Mouse (Mus musculus) embryonic stem cell, embryonic (primary cell): Measurements from ENCODE around the gene Cplx2.

ENCODE experiments used
- CTCF ChIA-PET, 4 experiments: fragments of 300-600 bp in 2 of 4; fragments of 350-600 bp in 2 of 4; sonication (Branson Sonifier 250); formaldehyde crosslinking; loops; one replicate each; lab custom pipeline; 2022; ENCODE audit warnings: inconsistent platforms in 2 of 4; lab: Charles Lee
- POLR2A ChIA-PET, 4 experiments: fragments of 300-600 bp in 2 of 4; fragments of 350-600 bp in 2 of 4; sonication (Branson Sonifier 250); formaldehyde crosslinking; loops; one replicate each; lab custom pipeline; 2022; ENCODE audit warnings: antibody characterized with exemption in 4 of 4, inconsistent platforms in 1 of 4; lab: Charles Lee

Gene Cplx2

DNA sequence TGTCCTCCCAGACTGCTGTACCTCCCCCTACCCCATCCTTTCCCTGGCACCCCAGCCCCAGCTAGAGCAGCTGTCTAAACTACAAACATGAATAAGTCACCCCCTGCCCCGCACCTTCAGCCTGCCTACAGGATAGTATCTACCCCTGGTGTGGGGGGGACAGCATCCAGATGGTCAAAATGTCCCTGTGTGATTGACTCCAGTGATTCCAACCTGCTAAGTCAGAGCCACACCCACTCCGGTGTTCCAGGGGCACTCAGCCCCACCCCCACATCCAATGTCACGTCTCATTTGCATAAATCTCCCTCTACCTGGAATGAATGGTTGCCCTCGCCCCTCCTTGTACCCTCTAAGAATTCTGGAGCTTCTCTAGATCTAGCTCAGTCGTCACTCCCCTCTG lies 13.4 kb downstream of the Cplx2 start:
- CTCF ChIA-PET, result interaction anchor here (0.6 to 2.2 kb wide), 10 partner anchors 12 to 1585 kb away, joined by 3 to 13 read pairs (median 4); no protein-coding TSS in a partner anchor
- POLR2A ChIA-PET, result interaction anchor here in 1 of 4 experiments (0.8 to 1.2 kb wide), 3 partner anchors 10 to 167 kb away, joined by 3 to 4 read pairs (median 4); no protein-coding TSS in a partner anchor

DNA sequence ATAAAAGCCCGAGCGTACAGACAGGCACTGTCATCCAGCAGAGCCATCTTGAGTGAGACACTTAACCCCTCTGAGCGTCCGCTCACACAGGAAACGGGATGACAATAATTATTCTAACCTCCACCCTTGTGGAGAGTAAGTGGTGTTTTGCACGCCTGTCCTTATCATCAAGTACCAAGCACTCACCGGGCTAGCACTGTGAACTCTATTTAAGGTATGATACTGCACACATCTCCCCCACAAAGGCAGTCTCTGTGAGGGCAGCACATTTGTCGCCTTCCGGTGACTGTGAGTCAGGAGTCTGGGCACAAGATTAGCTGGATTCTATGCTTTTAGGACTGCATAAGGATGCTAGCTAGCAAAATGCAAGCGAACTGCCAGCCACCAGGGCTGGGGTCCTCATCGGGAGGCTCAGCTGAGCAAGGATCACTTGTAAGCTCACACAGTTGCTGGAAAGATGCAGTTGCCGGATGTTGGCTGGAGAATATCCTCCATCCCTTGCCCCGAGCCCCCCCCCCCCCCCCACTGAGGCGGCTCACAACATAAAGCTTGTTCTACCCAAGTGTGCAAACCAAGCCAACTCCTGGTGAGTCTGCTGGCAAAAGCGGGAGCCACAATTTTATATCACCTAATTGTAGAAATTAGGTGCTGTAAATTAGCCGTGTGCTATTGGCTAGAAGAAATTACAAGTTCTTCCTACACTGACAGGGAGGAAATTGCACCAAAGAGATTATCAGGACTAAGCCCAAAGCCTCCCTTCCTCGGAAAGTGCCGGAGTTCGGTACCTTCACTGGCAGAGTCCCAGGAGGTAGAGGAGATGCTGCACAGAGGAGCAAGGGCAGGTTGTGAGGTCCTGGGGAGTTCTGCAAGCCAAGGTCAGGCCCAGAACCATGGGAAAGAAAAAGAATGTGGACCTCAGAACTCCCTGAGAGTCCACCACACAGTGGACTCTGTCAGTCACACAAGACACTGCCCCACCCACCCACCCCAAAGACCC lies 14.2 kb downstream of the Cplx2 start:
- ChIA-PET POLR2A (interaction anchor here in 1 of 4 experiments (0.8 to 1.2 kb wide), 3 partner anchors 9 to 168 kb away, joined by 3 to 4 read pairs (median 4); no protein-coding TSS in a partner anchor), CTCF (interaction anchor here (0.6 to 1.6 kb wide), 9 partner anchors 13 to 1584 kb away, joined by 3 to 7 read pairs (median 4); no protein-coding TSS in a partner anchor)

DNA sequence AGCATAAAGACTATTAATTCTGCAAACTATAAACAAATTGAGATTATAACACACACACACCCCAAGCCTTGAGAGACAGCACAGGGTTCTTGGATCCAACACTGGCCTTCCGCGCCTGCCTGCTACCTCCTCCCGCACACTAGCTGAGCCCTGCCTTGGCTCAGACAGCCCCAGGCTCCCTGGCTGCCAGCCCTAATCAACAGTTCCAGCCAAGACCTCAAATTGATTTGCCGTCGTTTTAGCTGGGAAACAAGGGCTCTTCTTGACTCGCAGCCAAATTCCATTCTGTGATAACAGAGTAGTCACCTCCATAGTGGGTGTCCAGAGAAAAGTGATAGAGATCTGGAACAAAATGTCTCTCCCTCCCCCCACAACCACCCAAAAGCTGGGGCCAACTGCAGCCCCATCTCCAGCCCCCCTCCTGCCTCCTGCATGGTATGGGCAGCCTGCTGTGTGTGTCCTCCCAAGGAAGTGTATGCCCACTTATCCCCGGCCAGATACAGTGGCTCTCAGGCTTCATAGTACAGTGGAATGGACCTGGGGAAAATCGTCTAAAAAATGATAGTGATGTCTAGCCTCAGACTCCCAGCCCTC lies 18.9 kb downstream of the Cplx2 start:
- ChIA-PET CTCF (interaction anchor here in 1 of 4 experiments (1.1 to 1.4 kb wide), 2 partner anchors 57 to 276 kb away, joined by 3 to 4 read pairs; no protein-coding TSS in a partner anchor), POLR2A (interaction anchor here in 1 of 4 experiments (1.0 kb wide), 1 partner anchor 16 kb away, joined by 3 read pairs; no protein-coding TSS in a partner anchor)

DNA sequence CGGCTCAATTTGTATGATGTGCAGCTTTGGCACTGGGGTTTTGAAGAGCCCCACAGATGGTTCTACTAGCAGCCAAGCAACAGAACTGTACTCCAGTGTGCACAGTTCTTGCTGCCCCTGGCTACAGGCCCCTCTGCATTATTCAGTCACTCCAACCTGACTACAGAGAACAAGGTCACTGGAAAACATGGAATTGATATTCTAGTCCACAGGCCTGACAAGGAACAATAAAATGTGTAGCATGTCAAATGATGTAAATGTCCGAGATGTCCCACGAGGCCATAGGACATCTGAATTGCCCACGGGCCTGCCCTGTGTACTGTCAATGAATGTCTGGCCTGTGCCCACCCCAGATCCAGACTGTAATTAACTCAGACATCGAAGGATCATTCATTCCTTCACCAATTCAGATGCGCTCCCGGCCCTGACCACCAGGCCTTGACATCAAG lies 19.4 kb downstream of the Cplx2 start:
- ChIA-PET POLR2A (interaction anchor here in 1 of 4 experiments (0.6 kb wide), 1 partner anchor 1751 kb away, joined by 3 read pairs; no protein-coding TSS in a partner anchor), CTCF (interaction anchor here in 1 of 4 experiments (1.4 kb wide), 1 partner anchor 277 kb away, joined by 3 read pairs; no protein-coding TSS in a partner anchor)

DNA sequence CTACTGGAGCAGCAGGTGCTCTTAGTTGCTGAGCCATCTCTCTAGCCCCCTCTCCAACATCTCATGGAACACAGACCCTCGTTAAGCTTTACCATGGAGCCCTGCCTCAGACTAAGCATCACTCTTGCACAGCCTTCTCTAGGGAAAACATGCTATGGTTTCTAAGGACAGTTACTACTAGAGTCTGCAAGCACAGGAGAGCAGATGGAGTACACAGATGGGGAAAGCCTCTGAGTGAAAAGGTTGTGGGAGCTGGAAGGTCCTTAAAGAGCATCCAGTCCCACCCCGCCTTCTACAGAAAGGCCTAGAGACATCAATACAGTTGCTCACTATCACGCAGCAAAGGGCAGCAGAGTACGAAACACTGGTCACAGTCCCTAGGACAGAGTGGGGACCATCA lies 20.2 kb downstream of the Cplx2 start:
- CTCF ChIA-PET, result interaction anchor here in 3 of 4 experiments (1.0 to 1.9 kb wide), 4 partner anchors 19 to 375 kb away, joined by 3 to 8 read pairs (median 4); partner anchors contain the start of genes Cplx2 (in 1 of the 3) and Sncb (in 1 of the 3)

DNA sequence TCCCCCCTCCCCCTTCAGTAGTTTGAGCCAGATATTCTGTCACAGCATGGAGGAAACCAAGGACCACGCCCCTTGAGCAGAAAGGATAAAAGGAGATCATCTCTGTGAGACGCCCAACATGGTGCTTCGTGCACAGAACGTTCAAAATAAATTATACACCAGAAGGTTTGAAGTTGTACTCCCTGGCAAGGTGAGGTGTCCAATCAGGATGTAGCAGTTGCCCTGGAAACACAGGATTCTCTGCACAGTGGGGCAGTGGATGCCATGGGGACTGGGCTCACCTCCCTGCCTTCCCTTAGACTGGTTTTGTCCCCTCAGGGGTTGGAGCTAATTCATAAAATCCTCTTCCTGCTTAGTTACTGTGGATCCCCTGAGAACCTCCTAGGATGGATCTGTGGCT lies 25.9 kb downstream of the Cplx2 start:
- CTCF ChIA-PET, result no interaction called here
- POLR2A ChIA-PET, result no interaction called here

More for the DNA sequence above, 20.2 kb downstream of the Cplx2 start:
- POLR2A ChIA-PET, result interaction anchor here in 1 of 4 experiments (0.6 kb wide), 1 partner anchor 1751 kb away, joined by 3 read pairs; no protein-coding TSS in a partner anchor

DNA sequence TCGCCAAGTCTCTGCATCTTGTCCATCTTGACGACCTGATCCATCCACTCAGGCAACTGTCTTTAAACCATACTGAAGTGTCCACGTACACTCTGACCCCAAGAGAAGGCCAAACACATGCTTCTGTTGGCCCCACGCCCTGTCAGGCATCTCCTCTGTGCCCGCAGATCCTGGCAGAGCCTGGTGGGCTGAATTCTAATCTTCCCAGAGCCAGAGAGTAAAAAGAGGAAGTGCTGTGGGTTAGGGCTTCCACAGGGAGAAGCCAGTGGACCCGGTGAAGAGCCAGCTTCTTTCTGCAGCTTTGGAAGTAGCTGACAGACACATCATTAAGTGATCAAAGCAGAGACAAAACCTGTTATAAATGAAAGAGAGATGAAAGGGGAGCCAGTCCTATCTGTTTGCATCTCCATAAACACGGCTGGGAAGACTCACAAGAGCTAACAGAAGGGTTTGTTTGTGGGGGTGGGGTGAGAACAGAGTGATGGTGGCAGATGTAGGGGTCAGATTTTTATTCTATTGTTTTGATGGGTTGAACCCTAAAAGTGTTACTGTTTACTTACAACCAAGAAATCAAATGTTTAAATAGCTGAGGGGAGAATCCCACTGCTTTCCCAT lies 29.5 kb downstream of the Cplx2 start:
- CTCF ChIA-PET, result interaction anchor here in 1 of 4 experiments (0.6 kb wide), 1 partner anchor 81 kb away, joined by 4 read pairs; no protein-coding TSS in a partner anchor
- POLR2A ChIA-PET, result no interaction called here

DNA sequence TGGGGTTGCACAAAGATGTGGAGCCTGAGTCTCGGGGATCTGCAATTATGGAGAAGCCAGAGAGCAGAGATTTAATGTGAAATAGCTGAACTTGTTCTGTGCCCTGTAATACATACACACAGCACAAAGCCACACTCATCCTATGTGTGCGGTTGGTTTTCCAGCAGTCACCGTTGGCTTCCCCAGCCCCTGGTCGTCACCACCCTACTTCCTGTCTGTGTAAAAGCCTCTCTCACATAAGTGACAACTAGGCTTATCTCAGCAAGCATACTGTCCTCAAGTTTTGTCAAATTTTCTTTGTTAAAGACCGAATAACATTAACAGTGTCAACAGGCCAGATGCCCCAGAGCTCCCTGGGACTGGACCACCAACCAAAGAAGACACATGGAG lies 30.0 kb downstream of the Cplx2 start:
- ChIA-PET CTCF (interaction anchor here in 3 of 4 experiments (0.6 to 1.3 kb wide), 3 partner anchors 47 to 81 kb away, joined by 3 to 4 read pairs (median 3); no protein-coding TSS in a partner anchor), POLR2A (no interaction called here)

DNA sequence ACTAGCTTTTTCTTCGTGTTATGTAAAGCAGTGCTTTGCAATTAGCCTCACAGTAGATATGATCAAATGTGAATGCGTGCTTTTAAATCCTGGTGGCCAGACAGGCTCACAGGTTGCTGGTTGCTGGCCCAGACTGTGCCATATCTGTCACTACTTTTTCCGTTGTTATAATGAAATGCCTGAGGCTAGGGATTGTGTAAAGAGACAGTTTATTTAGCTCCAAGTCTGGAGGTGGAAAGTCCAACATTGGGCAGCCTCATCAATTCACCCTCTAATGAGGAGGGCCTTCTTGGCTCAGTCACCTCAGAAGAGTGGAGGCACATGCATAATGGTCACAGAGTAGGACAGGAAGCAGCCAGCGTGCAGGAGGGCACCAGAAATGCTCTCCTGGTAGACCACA lies 31.2 kb downstream of the Cplx2 start:
- ChIA-PET CTCF (interaction anchor here in 2 of 4 experiments (1.1 to 1.3 kb wide), 2 partner anchors 45 to 155 kb away, joined by 3 read pairs; no protein-coding TSS in a partner anchor), POLR2A (interaction anchor here in 1 of 4 experiments (0.6 kb wide), 1 partner anchor 1734 kb away, joined by 3 read pairs; no protein-coding TSS in a partner anchor)

DNA sequence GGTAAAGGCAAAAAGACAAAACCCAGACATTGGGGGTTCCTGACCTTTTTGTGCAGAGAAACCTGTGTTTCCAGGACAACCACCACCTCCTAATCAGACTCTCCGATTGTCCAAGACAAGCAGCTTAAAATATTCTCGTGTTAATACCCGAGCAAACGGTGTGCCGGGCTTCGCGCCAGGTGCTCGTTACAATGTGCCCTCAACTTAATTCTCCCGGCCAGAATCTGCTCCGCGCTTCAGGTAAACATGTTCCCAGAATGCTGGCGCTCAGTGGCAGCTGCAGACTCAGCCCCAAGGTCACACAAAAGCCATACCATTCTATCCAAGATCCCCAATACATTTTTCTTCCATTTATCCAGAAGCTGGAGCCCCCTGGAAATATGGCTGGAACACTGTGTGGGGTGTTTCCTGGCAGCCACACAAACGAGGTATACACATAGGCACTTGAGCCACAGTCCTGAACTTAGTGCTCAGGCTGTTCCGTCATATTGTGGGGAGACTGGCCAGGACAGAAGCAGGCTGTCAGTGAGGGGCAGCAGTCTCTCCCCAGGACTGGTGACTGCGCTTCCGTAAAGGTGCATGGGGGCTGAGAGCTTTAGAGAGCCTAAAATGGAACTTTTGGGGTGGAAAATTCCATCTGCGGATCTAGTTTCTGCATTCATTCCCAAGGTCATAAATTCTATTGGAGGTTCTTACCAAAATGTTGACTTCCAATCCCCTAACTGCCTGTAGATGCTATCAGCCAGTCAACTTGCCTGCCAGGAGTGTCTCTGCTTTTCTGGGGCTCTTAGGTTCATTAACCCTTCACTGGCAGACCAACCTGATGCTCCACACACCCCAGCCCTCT lies 32.3 kb downstream of the Cplx2 start:
- ChIA-PET CTCF (interaction anchor here in 2 of 4 experiments (0.8 to 1.1 kb wide), 2 partner anchors 156 to 290 kb away, joined by 3 read pairs; no protein-coding TSS in a partner anchor), POLR2A (no interaction called here)

DNA sequence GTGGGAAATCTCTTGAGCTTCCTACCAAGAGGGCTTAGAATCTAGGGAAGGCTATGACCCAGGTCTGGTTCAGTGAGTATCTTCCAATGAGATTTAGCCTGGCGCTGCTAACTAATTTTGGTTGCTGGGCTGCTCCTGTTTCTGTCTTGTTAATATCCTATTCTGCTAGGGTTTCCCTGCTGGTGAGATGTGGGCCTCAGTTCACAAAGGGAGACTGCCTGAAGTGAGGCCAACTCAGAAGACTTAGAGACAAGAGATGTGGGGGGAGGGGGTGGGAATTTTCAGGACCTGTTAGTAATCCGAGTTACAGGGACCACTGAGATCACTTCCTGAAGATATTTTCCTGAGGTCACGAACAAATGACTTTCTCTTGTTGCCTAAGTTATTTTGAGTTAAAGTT lies 33.1 kb downstream of the Cplx2 start:
- POLR2A ChIA-PET, result no interaction called here
- CTCF ChIA-PET, result no interaction called here

DNA sequence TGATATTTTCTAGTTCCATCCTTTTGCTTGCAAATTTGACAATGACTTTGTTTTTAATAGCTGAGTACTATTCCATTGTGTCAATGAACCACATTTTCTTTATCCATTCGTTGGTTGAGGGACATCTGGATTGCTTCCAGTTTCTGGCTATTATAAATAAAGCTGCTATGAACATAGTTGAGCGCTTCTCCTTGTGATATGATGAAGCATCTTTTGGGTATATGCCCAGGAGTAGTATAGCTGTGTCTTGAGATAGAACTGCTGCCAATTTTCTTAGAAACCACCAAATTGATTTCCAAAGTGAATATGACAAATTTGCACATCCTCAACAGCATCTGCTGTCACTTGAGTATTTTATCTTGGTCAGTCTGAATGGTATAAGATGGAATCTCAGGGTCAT lies 34.7 kb downstream of the Cplx2 start:
- CTCF ChIA-PET, result no interaction called here
- POLR2A ChIA-PET, result no interaction called here

DNA sequence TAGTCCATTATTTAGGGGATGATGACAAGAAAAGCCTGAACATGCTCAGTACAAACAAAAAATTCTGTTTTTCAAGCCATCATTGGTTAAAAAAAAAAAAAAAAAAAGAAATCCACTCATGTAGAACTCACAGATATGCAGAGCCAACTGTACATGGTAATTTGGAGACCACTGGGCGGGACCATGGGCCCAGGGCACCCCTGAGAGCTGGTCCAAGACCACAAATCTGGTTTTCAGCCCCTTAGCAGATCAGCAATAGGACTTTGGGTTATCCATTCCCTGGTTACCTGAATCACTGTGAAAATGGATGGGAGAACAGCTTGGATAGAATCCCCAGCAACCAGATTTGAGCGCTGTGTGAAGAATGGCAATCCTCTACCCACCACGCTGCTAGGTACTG lies 40.5 kb downstream of the Cplx2 start:
- ChIA-PET POLR2A (interaction anchor here in 1 of 4 experiments (0.7 kb wide), 1 partner anchor 240 kb away, joined by 4 read pairs; no protein-coding TSS in a partner anchor), CTCF (no interaction called here)

DNA sequence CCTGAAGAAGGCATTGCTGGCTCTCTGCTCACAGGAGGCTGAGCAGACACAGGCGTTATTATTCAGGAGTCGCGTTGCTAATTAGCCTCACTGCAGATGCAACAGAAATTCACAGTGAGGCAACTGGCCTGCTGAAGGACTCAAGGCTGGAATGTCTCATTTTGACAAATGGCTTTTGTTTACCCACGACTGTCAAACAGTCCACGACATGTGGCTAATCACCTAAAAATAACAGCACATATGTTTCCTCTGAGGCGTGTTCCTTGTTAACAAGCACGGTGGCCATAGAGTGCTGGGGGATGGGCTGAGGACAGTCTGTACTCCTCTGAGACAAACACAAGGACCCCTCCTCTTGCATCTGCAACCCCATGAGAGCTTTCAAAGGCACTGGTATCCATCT lies 41.1 kb downstream of the Cplx2 start:
- ChIA-PET POLR2A (no interaction called here), CTCF (interaction anchor here in 2 of 4 experiments (1.2 to 1.8 kb wide), 2 partner anchors 35 kb away, joined by 4 to 5 read pairs; no protein-coding TSS in a partner anchor)

DNA sequence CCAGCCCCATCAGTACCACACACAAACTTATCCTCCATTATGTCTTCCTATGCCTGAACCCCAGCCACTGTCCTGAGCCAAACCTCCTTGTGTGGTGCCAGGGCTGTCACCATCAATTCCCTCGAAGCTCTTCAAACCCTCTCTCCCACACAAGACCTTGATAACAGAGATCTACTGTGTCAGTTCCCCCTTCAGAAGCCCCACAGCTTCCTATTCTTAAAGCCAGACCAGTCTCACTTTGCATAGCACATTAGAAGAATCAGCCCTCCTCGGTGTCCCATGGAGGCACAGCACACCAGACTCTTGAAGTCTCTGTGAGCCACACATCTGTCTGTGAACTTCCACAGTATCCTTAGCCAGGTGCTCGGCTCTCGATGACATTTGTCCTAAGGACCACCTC lies 41.6 kb downstream of the Cplx2 start:
- ChIA-PET POLR2A (no interaction called here), CTCF (interaction anchor here in 2 of 4 experiments (1.2 to 1.8 kb wide), 3 partner anchors 34 to 40 kb away, joined by 4 to 5 read pairs (median 5); no protein-coding TSS in a partner anchor)

DNA sequence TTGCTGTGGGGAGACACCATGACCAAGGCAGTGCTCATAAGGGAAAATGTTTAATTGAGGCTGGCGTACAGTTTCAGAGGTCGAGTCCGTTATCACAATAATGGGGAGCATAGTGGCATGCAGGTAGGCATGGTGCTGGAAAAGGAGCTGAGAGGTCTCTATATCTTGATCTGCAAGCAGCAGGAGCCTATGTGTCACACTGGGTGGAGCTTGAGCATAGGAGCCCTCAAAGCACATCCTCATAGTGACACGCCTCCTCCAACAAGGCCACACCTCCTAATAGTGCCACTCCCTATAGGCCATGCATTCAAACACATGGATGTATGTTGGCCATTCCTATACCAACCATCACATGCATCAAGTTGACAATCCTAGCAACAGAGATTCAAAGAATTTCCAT lies 43.9 kb downstream of the Cplx2 start:
- ChIA-PET CTCF (no interaction called here), POLR2A (no interaction called here)

DNA sequence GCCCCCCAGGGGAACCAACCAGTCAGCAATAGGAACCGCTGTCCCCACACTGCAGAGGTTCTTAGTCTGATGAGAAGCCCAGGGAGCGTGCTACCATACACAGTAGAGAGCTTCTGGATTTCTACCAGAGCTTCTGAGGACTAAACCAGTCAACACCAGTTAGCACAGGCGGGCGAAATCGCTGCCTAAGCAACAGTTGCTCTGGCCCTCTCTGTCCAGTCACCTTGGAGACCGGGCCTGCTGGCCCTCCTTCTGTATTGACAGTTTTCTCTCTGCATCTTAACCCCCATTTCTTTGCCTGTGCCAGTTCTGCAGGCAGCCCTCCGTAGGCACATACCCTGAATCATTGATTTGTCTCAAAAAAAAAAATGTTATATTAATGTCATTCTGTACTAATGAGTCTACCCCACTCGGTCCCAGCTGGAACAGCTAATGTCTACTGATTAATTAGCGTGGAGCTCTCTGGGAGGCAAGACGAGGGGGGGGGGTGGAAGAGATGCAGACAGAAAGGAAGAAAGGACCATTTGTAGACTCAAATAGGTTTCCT lies 47.7 kb downstream of the Cplx2 start:
- CTCF ChIA-PET, result interaction anchor here in 3 of 4 experiments (0.5 to 1.3 kb wide), 4 partner anchors 9 to 295 kb away, joined by 3 to 5 read pairs (median 4); no protein-coding TSS in a partner anchor
- POLR2A ChIA-PET, result no interaction called here
